Mouse (Mus musculus) lung, adult 18-20 months (tissue): ENCODE measurements around the gene Vmn1r195.
"Not testable (repeated sequence)": the region's sequence is repeated elsewhere in the genome, so short reads cannot be mapped to it uniquely, and the experiment has no call there.

Experiments used
- DNase-seq, 2 experiments: peaks; one replicate each; pipeline ENCODE4 v3.0.0; 2022; ENCODE audit warnings: mixed read lengths in 2 of 2

Vmn1r195 gene

DNA sequence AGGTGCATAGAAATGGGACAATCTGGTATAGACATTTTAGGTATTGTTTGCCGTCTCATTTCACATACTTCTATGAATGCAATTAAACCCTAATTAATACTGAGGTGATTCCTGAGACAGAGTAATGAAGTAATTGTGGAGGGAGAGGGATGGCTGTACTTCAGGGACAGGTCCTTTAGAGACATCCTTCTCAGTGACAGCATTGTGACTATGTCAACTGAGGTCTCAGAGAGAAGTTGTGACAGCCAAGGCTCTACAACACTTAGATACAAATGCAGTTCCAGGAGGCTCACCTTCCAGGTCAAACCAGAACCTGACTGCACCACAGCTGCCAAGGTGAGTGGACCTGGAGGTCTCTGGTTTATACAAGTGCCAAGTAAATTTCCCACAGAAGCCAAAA lies at the start of gene Vmn1r195:
Gene Vmn1r195 (plus strand): TSS at position 301 of the 400 bp plus-strand sequence.
- DNase-seq = not testable (repeated sequence)

DNA sequence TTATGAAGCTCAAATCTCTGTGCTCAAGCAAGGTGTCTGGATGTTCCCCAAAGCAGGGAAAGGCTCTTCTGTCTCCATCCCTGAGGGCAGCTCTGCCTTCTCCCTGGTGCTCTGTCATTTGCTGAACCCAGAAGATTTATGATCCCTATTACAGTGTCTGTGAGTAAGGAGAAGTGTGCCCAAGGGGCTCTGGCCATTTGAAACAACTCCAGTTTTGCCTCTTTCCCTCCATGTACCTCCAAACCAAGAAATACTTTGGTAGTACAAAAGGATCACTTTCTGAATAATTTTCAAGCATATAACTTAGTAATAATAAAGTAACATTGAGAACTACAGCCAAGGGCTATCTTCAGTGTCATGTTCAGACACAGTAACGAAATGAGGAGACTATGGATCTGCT lies 47.3 kb upstream of the Vmn1r195 start, which contains the start of gene Vmn1r193:
Gene Vmn1r193 (minus strand): TSS at position 101 of the 400 bp plus-strand sequence.
- not testable (repeated sequence) for DNase-seq

- no peak for DNase-seq
Observed at GRCm38 (mm10) chr13:22243915-22244314, 26.4 kb upstream of the Vmn1r195 start, which contains the start of gene Vmn1r194. Gene Vmn1r194 (plus strand): TSS chr13:22244215.

- no peak for DNase-seq
Observed at GRCm38 (mm10) chr13:22271721-22272120, 1.4 kb downstream of the Vmn1r195 start.

- no peak for DNase-seq
Observed at GRCm38 (mm10) chr13:22284578-22284977, 14.3 kb downstream of the Vmn1r195 start.

- DNase-seq = no peak
Observed at GRCm38 (mm10) chr13:22289620-22290019, 19.3 kb downstream of the Vmn1r195 start, which contains the start of gene Vmn1r196. Gene Vmn1r196 (plus strand): TSS chr13:22289920.

DNA sequence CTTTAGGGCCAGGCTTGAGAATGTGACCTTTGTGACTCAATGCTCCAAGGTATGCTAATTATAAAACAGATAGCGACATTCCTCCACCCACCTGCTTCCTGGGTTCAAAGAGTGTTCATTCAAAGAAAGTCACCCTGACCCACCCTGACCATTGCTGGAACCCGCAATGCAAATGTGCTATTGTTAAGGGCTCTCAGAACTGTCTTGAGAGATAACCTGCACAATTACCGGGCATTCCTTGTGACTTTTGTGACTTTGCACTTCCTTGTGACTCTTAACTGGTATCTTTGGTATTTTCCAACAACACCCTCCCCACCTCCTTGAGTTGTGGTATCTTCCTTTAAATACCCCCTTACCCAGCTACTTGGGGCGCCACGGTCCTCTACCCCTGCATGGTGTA lies 37.8 kb downstream of the Vmn1r195 start:
- not testable (repeated sequence) for DNase-seq

GRCm38 (mm10) chr13:22315361-22315760 lies 45.0 kb downstream of the Vmn1r195 start:
- DNase-seq = no peak

DNA sequence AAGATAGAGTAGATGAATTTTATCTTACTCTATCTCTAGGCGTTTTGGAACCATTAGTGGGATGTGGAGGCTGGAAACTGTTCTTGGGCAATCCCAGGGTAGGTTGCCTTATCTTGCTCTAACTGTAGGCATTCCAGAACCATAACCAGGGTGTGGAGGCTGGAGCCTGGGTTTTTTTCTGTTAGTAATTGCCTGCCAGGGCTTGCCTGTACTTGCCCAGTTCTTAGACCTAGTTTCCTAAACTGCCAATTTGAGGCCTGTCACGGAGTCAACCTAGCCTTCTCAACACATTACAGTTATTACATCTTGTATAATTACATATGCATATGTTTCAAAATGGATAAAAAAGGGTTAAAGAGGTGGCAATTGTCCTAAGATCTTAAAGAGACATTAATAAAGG lies 47.0 kb downstream of the Vmn1r195 start:
- DNase-seq = no peak

GRCm38 (mm10) chr13:22320091-22320490 lies 49.8 kb downstream of the Vmn1r195 start:
- no peak for DNase-seq

GRCm38 (mm10) chr13:22324289-22324688 lies 54.0 kb downstream of the Vmn1r195 start, which contains the start of gene Vmn1r197:
Gene Vmn1r197 (plus strand): TSS chr13:22324589.
- DNase-seq = no peak
